Mouse (Mus musculus) midbrain, embryonic 10.5 days (tissue): ENCODE measurements around the gene Eif4enif1. TPM values are rescaled to one million over a fixed set of nuclear protein-coding genes. Genes with fewer than 3 reads are reported as not detected.
"Not testable (repeated sequence)": the region's sequence is repeated elsewhere in the genome, so short reads cannot be mapped to it uniquely, and the experiment has no call there.

Experiments
- DNase-seq: peaks from one replicate; pipeline ENCODE4 v3.0.0-alpha.2; 2017; ENCODE audit warnings: low spot score
- H3K27ac ChIP-seq: fragments of 300-500 bp; sonication (generic); replicated peaks from 2 replicates; pipeline ENCODE4 v1.5.1; 2016; ENCODE audit warnings: mild to moderate bottlenecking
- H3K27me3 ChIP-seq: fragments of 300-500 bp; sonication (generic); 2 replicates; pipeline ENCODE4 v1.6.1; 2016; ENCODE audit warnings: low read depth, mild to moderate bottlenecking; ENCODE audit not compliant: poor library complexity, severe bottlenecking
- H3K36me3 ChIP-seq: fragments of 300-500 bp; sonication (generic); 2 replicates; pipeline ENCODE4 v1.6.1; 2016; ENCODE audit warnings: mild to moderate bottlenecking, moderate library complexity
- H3K4me1 ChIP-seq: fragments of 300-500 bp; sonication (generic); 2 replicates; pipeline ENCODE4 v1.6.1; 2016
- H3K4me3 ChIP-seq: fragments of 300-500 bp; sonication (generic); 2 replicates; pipeline ENCODE4 v1.5.1; 2016; ENCODE audit warnings: mild to moderate bottlenecking, moderate library complexity
- H3K9me3 ChIP-seq: fragments of 300-500 bp; sonication (generic); replicated peaks from 2 replicates; pipeline ENCODE4 v1.6.1; 2016; ENCODE audit warnings: mild to moderate bottlenecking
- WGBS: fragments of 180-500 bp; shearing (Covaris S2); methylation state at CpG from one replicate; pipeline ENCODE4 v1.1.7; 2016; 5-methylcytosine and 5-hydroxymethylcytosine counted together
- polyA plus RNA-seq: library from polyadenylated mRNA; unstranded; fragments of >200 nt; fragmentation: Nextera tagmentation; extraction: Ambion mirVana; gene quantifications from 2 replicates; pipeline ENCODE4 v1.2.1, GENCODE M21; 2016

The Eif4enif1 gene
- polyA plus RNA-seq: 57.7 and 60.4 TPM in 2 replicates

DNA sequence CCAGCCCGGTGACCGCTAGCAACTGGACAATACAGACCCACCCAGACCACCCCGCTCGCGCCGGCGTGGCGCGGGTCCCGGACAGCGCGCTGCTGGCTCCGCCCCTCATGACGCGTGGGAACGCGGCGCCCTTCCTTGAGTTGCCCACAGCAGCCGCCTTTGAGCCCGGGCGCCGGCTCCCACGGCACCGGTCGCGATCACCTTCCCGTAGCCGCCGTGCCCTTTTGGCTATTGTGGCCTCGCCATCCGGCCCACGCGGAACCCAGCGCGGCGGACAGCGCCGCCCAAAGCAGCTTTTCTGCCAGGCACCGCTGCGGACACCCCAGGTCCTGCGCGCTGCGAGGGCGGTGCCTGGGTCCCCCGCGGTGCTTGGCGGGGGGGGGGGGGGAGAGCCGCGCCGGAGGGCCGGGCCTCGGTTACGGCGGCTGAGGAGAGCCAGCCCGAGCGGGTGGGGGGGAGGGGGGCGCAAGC, at the start of gene Eif4enif1:
Gene Eif4enif1 (plus strand): TSS at position 162 of the 471 bp plus-strand sequence.
- peak within 1 kb of the TSS; percentile 52 for H3K4me3 ChIP-seq
- peaks cover 14% of the 10 kb centered on the region for H3K4me1 ChIP-seq
- under 1% methylated on average over 49 of the region's 57 CpGs for WGBS
- peak; percentile 94 for DNase-seq
- no peaks in the 10 kb centered on the region for H3K9me3 ChIP-seq
- H3K36me3 ChIP-seq: peaks cover 31% of the 10 kb centered on the region
- H3K27ac ChIP-seq: peak within 1 kb of the TSS; percentile 85
- no peaks in the 10 kb centered on the region for H3K27me3 ChIP-seq

DNA sequence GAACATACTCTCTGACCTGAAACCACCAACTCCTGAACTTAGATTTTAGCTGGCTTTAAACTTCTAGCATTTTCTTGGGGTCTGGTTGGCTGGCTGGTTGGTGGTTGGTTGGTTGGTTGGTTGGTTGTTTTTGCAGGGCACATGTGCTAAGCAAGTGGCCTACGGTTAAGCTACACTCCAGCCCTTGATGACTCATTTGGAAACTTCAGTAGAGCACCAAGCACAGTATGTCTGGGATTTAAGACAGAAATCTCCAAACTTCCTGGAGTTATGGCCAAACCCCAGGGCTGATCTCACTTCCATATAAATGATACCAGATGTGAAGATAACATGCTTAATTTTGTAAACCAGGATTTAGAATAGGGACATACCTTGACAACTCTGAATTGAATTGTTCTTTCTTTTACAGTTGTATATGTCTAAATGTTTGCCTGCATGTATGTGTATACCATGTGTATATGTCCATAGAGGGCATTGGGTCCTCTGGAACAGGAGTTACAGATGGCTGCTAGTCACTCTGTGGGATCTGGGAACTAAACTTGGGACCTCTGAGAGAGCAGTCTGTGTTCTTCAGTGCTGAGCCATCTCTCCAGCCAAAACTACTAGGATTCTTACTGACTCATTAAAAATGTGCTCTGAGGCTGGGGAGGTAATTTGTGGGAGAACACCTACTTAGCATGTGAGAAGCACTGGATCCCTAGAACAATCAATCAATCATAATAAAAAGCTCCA, 48.4 kb upstream of the Eif4enif1 start:
- H3K27me3 ChIP-seq, H3K27ac ChIP-seq, H3K4me3 ChIP-seq, H3K4me1 ChIP-seq: not testable (repeated sequence)
- Histone ChIP-seq H3K36me3 (peaks cover 26% of the 10 kb centered on the region), H3K9me3 (peaks cover 28% of the 10 kb centered on the region)
- WGBS: 77% methylated on average over 1 of the region's 1 CpGs
- DNase-seq: peak; percentile 15

DNA sequence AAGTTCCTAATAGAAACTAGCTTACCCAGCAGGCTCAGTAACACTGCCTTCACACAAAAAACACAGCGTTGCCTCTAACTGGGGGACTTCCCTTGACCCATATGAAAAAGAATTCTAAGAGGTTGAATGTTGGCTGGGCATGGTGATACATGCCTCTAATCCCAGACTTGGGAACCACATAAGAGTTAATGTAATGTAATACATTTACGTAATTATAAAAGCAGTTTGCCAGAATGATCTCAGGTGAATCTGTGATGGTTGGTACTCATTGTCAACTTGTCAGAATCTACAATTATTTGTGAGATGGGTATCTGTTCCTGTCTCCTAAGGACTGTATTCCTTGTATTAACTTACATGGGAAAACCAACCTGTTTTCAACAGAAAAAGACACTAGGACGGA, 45.2 kb upstream of the Eif4enif1 start:
- not testable (repeated sequence) for H3K27ac ChIP-seq, H3K4me1 ChIP-seq, H3K4me3 ChIP-seq, H3K27me3 ChIP-seq, DNase-seq
- WGBS: 91% methylated on average over 2 of the region's 3 CpGs
- H3K9me3 ChIP-seq: peaks cover 17% of the 10 kb centered on the region
- peaks cover 11% of the 10 kb centered on the region; the same call in 1 of the 2 replicates for H3K36me3 ChIP-seq

DNA sequence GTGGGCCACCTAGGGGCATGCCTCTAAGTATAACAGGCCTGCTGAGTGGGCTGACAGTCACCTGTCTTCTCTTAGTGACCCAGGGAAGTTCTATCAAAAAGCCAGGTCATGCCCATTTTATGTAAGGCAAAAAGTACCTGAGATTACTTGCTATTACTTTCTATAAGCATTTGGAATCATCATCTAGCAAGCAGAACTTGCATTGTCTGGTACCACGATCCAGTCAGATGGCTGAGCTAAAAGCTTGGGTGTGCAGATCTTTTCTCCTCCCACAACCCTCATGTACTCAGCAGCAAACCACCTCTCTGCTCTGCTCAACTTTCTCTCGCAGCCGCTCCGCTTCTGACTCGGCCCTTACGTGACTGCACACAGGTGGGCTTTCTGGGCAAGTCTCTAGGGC, 44.2 kb upstream of the Eif4enif1 start:
- not testable (repeated sequence) for H3K4me1 ChIP-seq, H3K27ac ChIP-seq, H3K4me3 ChIP-seq, H3K36me3 ChIP-seq, H3K27me3 ChIP-seq, DNase-seq
- H3K9me3 ChIP-seq: peaks cover 24% of the 10 kb centered on the region
- 94% methylated on average over 6 of the region's 6 CpGs for WGBS

DNA sequence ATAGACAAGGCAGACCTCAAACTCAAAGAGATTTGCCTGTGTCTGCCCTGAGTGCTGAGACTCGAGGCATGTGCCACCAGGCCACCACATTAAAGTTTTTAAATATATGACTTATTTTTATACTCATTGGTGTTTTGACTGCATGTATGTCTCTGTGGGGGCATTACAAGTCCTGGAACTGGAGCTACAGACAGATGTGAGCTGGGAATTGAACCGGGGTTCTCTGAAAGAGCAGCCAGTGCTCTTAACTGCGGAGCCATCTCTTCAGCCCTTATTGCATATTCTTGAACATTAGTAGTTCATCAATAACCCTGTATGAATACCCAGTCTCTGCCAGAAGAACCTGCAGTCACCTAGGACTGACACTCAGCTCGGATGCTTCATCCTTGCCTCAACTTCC, 43.4 kb upstream of the Eif4enif1 start:
- WGBS: 88% methylated on average over 4 of the region's 4 CpGs
- peaks cover 25% of the 10 kb centered on the region for H3K9me3 ChIP-seq
- H3K36me3 ChIP-seq, DNase-seq, H3K27ac ChIP-seq, H3K4me3 ChIP-seq, H3K27me3 ChIP-seq, H3K4me1 ChIP-seq: not testable (repeated sequence)

DNA sequence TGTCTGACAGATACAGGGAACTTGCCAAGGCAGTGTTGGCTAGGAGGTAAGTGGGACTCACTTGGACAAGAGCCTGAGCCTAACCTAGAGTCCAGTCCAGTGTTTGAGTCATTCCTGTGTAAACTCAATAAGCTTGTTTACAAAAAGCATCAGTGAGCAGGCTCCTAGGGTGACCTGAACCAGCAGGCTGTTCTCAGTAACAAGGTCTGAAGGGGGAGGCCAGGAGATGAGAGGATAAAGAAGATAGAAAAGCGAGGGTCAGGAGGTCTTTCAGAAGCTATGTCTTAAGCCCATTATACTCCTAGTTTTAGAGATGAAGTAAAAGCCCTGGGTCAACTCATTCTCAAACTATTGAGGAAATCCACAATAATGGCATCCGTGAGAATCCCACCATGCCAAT, 40.8 kb upstream of the Eif4enif1 start:
- not testable (repeated sequence) for H3K36me3 ChIP-seq, H3K4me1 ChIP-seq, DNase-seq, H3K4me3 ChIP-seq, H3K27me3 ChIP-seq, H3K27ac ChIP-seq
- WGBS: 74% methylated on average over 1 of the region's 2 CpGs
- H3K9me3 ChIP-seq: peaks cover 25% of the 10 kb centered on the region

DNA sequence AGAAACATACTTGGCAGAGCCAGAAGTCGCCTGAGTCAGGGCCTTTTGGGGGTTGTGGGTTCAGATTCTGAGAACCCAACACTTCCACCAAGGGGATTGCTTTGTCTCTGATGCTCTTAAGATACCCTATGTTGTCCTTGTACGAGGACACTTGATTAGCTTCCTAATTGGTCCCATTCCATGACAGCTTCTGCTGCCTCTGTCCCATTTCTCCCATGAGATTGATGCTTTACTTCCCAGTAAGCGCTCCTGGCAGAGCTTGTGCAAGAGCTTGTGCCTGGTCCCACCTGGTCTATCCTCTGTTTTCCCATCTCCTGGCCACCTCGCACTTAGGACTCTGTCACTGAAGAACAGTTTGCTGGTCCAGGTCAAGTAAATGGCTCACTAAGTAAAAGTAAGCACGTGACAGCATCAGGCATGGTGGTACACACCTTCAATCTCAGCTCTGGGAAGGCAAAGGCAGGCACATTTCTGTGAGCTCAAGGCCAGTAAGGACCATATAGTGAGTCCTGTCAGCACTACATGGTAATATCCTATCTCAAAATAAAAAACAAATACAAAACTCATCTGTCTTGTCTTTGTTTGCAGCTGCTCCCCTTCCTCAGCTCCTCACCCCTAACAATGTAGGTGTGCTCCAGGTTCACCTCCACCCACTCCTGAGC, 39.8 kb upstream of the Eif4enif1 start:
- not testable (repeated sequence) for H3K36me3 ChIP-seq, H3K27me3 ChIP-seq, DNase-seq, H3K4me1 ChIP-seq, H3K27ac ChIP-seq, H3K4me3 ChIP-seq
- 69% methylated on average over 5 of the region's 5 CpGs for WGBS
- peaks cover 22% of the 10 kb centered on the region for H3K9me3 ChIP-seq

DNA sequence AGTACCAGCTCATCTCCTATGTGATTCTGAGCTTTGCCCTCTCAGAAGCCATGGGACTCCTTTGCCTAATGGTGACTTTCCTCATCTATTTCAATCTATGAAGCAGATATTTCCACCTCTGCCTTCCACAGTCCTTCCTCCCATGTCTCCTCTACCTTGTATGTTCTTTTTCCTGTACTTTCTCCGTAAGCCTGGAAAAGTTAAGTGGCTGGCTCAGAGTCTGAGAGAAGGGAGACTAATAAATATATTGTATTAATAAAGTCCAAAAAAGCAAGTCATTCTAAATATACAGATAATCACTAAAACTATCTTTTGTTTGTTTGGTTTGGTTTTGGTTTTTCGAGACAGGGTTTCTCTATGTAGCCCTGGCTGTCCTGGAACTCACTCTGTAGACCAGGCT, 39.1 kb upstream of the Eif4enif1 start:
- peaks cover 19% of the 10 kb centered on the region for H3K9me3 ChIP-seq
- not testable (repeated sequence) for H3K27ac ChIP-seq, DNase-seq, H3K4me3 ChIP-seq, H3K4me1 ChIP-seq, H3K27me3 ChIP-seq, H3K36me3 ChIP-seq
- whole genome bisulfite sequencing: 90% methylated on average over 2 of the region's 2 CpGs

DNA sequence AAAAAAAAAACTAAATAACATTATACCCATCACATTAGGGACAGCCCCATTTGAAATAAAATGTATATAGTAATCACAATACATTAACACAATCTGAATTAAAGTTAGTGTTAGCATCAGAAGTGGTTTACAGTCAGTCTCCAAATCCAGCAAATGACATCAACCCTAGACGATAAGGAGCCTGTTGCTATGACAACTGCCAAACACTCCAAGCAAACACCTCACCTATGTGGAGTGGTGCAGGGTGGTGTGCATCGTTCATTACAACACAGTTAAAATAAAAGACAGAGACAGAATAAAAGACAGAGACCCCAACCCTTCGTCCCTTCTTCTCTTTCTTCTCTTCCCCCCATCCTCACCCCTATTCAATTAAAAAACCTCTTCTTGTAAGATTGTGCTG, 38.5 kb upstream of the Eif4enif1 start:
- not testable (repeated sequence) for DNase-seq, H3K27me3 ChIP-seq, H3K36me3 ChIP-seq, H3K4me3 ChIP-seq, H3K4me1 ChIP-seq, H3K27ac ChIP-seq
- WGBS: 71% methylated on average over 3 of the region's 3 CpGs
- peaks cover 18% of the 10 kb centered on the region for H3K9me3 ChIP-seq

DNA sequence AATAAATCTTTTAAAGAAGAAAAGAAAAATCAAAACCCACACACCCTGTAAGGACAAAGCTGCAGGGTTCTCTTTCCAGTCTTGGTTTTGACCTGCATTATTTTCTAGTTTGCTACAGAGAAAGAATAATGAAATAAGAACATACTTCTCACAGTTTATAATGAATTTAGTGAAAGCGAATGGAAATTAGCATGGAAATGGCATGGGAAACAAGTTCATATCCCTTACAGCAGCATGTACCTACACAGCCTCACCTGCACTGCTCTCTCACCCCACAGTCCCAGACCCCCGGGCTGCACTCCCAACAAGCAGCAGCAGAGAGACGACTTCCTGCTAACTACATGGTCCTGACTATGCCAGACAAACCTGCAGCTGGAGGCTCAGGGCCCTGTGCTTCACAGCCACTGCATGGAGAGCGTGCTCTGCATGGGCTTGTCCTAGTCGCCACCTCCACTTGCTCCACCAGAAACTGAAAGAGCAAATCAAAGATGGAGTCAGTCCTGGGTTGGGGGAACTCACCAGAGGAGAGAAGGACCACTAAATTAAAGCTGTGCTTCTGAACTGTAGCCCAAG, 36.9 kb upstream of the Eif4enif1 start:
- not testable (repeated sequence) for H3K27ac ChIP-seq, H3K36me3 ChIP-seq, DNase-seq, H3K4me3 ChIP-seq, H3K27me3 ChIP-seq, H3K4me1 ChIP-seq
- H3K9me3 ChIP-seq: peaks cover 18% of the 10 kb centered on the region
- 84% methylated on average over 3 of the region's 5 CpGs for WGBS

DNA sequence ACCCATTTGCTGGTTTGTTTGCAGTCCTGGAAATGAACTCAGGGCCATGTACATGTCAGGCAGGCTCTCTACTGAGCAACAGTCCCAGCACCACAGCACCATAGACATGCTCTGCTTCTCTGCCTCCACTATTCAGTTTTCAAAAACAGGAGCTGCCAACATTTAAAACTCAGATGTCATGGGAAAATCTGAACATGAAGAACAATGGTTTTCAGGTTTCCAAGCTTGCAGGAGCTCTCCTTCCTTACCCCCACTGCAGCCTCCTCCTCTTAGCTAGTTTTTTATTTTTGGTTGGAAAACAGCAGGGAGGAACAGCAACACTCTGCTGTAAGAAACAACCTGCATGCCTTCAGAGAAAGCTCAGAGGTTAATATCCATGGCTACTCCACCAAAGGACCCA, 35.9 kb upstream of the Eif4enif1 start:
- not testable (repeated sequence) for H3K36me3 ChIP-seq, H3K27ac ChIP-seq, DNase-seq, H3K4me1 ChIP-seq, H3K27me3 ChIP-seq, H3K4me3 ChIP-seq
- H3K9me3 ChIP-seq: peaks cover 18% of the 10 kb centered on the region

DNA sequence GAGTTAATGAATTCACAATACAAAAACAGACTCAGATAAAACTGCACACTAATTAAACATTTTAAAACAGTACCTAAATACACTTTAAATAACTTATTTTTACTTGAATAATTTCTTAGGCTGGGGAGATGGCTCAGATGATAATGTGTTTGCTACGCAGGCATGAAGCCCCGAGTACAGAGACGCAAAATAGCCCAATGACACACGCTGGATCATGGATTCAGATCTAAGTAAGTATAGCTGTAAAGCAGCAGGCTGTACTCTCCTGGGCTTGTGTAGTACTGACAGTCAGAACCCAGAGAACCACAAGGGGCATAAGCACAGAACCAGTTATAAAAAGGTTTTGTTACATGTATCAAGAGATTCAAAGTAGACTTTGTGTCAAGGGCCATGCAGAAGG, 35.1 kb upstream of the Eif4enif1 start:
- not testable (repeated sequence) for H3K4me3 ChIP-seq, H3K36me3 ChIP-seq
- WGBS: 90% methylated on average over 4 of the region's 4 CpGs

DNA sequence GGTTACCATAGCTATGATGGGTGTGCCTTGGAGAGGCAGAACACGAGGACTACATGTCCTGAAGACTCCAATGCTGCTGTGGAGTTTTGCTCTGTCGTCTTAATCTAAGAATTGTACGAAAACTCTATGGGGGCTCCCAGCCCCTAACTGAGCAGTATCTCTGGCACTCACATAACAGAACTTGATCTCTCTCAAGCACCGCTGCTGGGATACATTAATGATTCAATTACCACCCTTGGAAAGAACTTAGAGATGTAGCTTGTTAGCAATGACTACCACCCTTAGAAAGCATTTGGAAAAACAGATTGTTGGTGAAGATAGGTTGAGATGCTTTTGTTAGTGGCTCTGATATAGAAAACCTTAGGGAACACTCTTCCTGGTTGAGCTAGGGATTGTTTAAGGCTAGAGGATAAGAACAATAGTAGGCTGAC, 34.6 kb upstream of the Eif4enif1 start:
- H3K4me1 ChIP-seq, H3K36me3 ChIP-seq: not testable (repeated sequence)
- WGBS: 79% methylated on average over 4 of the region's 4 CpGs

More for the DNA sequence above, 35.1 kb upstream of the Eif4enif1 start:
- peaks cover 24% of the 10 kb centered on the region for H3K9me3 ChIP-seq
- not testable (repeated sequence) for DNase-seq, H3K4me1 ChIP-seq, H3K27me3 ChIP-seq, H3K27ac ChIP-seq

More for the DNA sequence above, 34.6 kb upstream of the Eif4enif1 start:
- peaks cover 20% of the 10 kb centered on the region for H3K9me3 ChIP-seq
- H3K27ac ChIP-seq, H3K4me3 ChIP-seq, DNase-seq, H3K27me3 ChIP-seq: not testable (repeated sequence)
